Mouse (Mus musculus): Measurements from ENCODE around the gene Gm19668. TPM values are rescaled to one million over a fixed set of nuclear protein-coding genes. Genes with fewer than 3 reads are reported as not detected.
"Not testable (repeated sequence)": the region's sequence is repeated elsewhere in the genome, so short reads cannot be mapped to it uniquely, and the experiment has no call there.

The Gm19668 gene
- polyA plus RNA-seq, 1 experiment from 2014 or later: not detected

DNA sequence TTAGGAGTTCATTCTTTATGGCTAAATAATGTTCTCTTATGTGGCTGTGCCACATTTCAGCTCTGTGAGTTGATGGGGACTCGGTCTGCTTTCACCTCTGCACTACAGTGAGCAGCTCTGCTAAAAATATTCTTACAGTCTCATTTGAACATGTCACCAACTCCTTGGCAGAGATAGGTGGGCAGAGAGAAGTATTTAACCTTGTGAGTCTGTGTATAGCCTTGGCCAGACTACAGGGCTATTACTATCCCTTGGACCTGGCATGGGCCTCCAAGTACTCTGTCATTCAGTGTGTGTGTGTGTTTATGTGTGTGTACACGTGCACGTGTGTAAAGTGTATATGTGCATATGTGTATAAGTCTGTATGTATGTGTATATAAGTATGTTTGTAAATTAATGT, 15.5 kb downstream of the Gm19668 start:
- not testable (repeated sequence) for H3K27ac ChIP-seq (ENCODE audit: low read depth, low read length); H3K4me3 ChIP-seq (ENCODE audit: low read length); H3K36me3 ChIP-seq (ENCODE audit: control insufficient read depth, insufficient read depth, low read length); H3K4me1 ChIP-seq (ENCODE audit: control insufficient read depth, insufficient read depth, low read length); H3K9ac ChIP-seq (ENCODE audit: low read depth, low read length); H3K4me2 ChIP-seq (replicated peaks; ENCODE audit: low read depth, low read length); H3K9me3 ChIP-seq (ENCODE audit: control insufficient read depth, low read length); H3K27me3 ChIP-seq (ENCODE audit: control insufficient read depth, insufficient read depth, low read length); ATAC-seq (ENCODE audit: low FRiP score, low TSS enrichment)
- 73% methylated on average over 1 of the region's 3 CpGs for WGBS

DNA sequence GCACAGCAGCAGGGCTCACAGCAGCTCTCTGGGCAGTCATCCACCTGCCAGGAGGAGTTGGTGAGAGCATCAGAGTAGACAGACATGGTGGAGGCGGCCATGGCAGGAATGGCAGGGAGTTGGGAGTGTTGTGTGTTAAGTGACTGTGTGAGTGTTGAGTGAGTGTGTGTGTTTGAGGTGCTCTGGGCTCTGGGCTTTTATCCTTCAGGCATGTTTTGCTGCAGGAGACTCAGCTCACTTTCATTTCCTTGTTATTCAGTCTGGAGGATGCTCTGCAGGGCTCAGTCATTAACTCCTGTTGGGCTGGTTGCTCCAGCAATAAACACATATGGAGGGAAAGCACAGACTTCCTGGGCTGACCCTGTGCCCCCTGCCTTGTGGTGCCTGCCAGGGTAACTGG, 16.5 kb downstream of the Gm19668 start, which contains the start of gene Gm3250:
Gm3250 (minus strand) TSS at position 101 of the 400 bp plus-strand sequence.
- H3K4me3 ChIP-seq (ENCODE audit: low read length); H3K36me3 ChIP-seq (ENCODE audit: control insufficient read depth, insufficient read depth, low read length); H3K4me2 ChIP-seq (replicated peaks; ENCODE audit: low read depth, low read length); ATAC-seq (ENCODE audit: low FRiP score, low TSS enrichment); H3K9ac ChIP-seq (ENCODE audit: low read depth, low read length); H3K27ac ChIP-seq (ENCODE audit: low read depth, low read length); H3K9me3 ChIP-seq (ENCODE audit: control insufficient read depth, low read length); H3K27me3 ChIP-seq (ENCODE audit: control insufficient read depth, insufficient read depth, low read length); H3K4me1 ChIP-seq (ENCODE audit: control insufficient read depth, insufficient read depth, low read length): not testable (repeated sequence)
- WGBS: no CpG with 5 or more reads among the region's 1 CpGs

DNA sequence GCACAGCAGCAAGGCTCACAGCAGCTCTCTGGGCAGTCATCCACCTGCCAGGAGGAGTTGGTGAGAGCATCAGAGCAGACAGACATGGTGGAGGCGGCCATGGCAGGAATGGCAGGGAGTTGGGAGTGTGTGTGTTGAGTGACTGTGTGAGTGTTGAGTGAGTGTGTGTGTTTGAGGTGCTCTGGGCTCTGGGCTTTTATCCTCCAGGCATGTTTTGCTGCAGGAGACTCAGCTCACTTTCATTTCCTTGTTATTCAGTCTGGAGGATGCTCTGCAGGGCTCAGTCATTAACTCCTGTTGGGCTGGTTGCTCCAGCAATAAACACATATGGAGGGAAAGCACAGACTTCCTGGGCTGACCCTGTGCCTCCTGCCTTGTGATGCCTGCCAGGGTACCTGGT, 22.1 kb downstream of the Gm19668 start, which contains the start of gene Gm7138:
Gm7138 (minus strand) TSS at position 101 of the 400 bp plus-strand sequence.
- not testable (repeated sequence) for H3K36me3 ChIP-seq (ENCODE audit: control insufficient read depth, insufficient read depth, low read length); H3K4me1 ChIP-seq (ENCODE audit: control insufficient read depth, insufficient read depth, low read length); H3K27ac ChIP-seq (ENCODE audit: low read depth, low read length); ATAC-seq (ENCODE audit: low FRiP score, low TSS enrichment); H3K27me3 ChIP-seq (ENCODE audit: control insufficient read depth, insufficient read depth, low read length); H3K4me3 ChIP-seq (ENCODE audit: low read length); H3K9ac ChIP-seq (ENCODE audit: low read depth, low read length); H3K4me2 ChIP-seq (replicated peaks; ENCODE audit: low read depth, low read length); H3K9me3 ChIP-seq (ENCODE audit: control insufficient read depth, low read length)
- WGBS: 75% methylated on average over 1 of the region's 1 CpGs

DNA sequence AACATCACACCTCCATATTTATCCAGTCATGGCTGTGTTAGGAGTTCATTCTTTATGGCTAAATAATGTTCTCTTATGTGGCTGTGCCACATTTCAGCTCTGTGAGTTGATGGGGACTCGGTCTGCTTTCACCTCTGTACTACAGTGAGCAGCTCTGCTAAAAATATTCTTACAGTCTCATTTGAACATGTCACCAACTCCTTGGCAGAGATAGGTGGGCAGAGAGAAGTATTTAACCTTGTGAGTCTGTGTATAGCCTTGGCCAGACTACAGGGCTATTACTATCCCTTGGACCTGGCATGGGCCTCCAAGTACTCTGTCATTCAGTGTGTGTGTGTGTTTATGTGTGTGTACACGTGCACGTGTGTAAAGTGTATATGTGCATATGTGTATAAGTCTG, 26.8 kb downstream of the Gm19668 start:
- 83% methylated on average over 1 of the region's 3 CpGs for WGBS
- not testable (repeated sequence) for H3K27me3 ChIP-seq (ENCODE audit: control insufficient read depth, insufficient read depth, low read length); H3K9me3 ChIP-seq (ENCODE audit: control insufficient read depth, low read length); ATAC-seq (ENCODE audit: low FRiP score, low TSS enrichment); H3K4me1 ChIP-seq (ENCODE audit: control insufficient read depth, insufficient read depth, low read length); H3K4me2 ChIP-seq (replicated peaks; ENCODE audit: low read depth, low read length); H3K4me3 ChIP-seq (ENCODE audit: low read length); H3K9ac ChIP-seq (ENCODE audit: low read depth, low read length); H3K36me3 ChIP-seq (ENCODE audit: control insufficient read depth, insufficient read depth, low read length); H3K27ac ChIP-seq (ENCODE audit: low read depth, low read length)

DNA sequence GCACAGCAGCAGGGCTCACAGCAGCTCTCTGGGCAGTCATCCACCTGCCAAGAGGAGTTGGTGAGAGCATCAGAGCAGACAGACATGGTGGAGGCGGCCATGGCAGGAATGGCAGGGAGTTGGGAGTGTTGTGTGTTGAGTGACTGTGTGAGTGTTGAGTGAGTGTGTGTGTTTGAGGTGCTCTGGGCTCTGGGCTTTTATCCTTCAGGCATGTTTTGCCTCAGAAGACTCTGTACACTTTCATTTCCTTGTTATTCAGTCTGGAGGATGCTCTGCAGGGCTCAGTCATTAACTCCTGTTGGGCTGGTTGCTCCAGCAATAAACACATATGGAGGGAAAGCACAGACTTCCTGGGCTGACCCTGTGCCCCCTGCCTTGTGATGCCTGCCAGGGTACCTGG, 27.7 kb downstream of the Gm19668 start, which contains the start of gene Gm3238:
Gm3238 (minus strand) TSS at position 101 of the 400 bp plus-strand sequence.
- H3K9ac ChIP-seq (ENCODE audit: low read depth, low read length); H3K4me1 ChIP-seq (ENCODE audit: control insufficient read depth, insufficient read depth, low read length); H3K36me3 ChIP-seq (ENCODE audit: control insufficient read depth, insufficient read depth, low read length); H3K27me3 ChIP-seq (ENCODE audit: control insufficient read depth, insufficient read depth, low read length); H3K4me3 ChIP-seq (ENCODE audit: low read length); ATAC-seq (ENCODE audit: low FRiP score, low TSS enrichment); H3K4me2 ChIP-seq (replicated peaks; ENCODE audit: low read depth, low read length); H3K27ac ChIP-seq (ENCODE audit: low read depth, low read length); H3K9me3 ChIP-seq (ENCODE audit: control insufficient read depth, low read length): not testable (repeated sequence)
- WGBS: 82% methylated on average over 1 of the region's 1 CpGs

DNA sequence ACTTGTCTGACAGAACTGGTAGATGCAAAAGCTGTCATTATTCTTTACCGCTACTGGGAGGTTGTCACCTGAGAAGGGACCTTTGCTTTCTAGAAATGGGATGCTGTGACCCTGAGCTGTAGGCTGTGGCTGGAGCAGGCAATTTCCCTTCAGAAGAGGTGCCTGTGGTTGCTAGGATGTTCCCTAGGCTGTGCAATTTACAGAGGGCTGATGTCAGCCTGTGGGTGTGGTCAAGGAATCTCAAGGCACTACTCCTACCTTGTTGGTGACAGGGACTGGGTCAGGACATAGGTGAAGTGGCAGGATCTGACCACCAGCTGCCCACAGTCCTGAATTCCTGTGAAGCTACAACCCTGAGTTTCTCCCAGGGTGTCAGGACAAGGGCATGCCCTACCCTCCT, 29.2 kb downstream of the Gm19668 start:
- no peak overlapping the region for H3K9ac ChIP-seq (ENCODE audit: low read depth, low read length)
- no peak overlapping the region for H3K27ac ChIP-seq (ENCODE audit: low read depth, low read length)
- no peak overlapping the region for H3K4me2 ChIP-seq (replicated peaks; ENCODE audit: low read depth, low read length)
- WGBS: 65% methylated on average over 1 of the region's 1 CpGs
- no peaks in the 10 kb centered on the region for H3K27me3 ChIP-seq (ENCODE audit: control insufficient read depth, insufficient read depth, low read length)
- no peak for ATAC-seq (ENCODE audit: low FRiP score, low TSS enrichment)
- no peaks in the 10 kb centered on the region for H3K4me1 ChIP-seq (ENCODE audit: control insufficient read depth, insufficient read depth, low read length)
- H3K4me3 ChIP-seq (ENCODE audit: low read length): no peak overlapping the region
- no peaks in the 10 kb centered on the region for H3K9me3 ChIP-seq (ENCODE audit: control insufficient read depth, low read length)
- H3K36me3 ChIP-seq (ENCODE audit: control insufficient read depth, insufficient read depth, low read length): no peaks in the 10 kb centered on the region

DNA sequence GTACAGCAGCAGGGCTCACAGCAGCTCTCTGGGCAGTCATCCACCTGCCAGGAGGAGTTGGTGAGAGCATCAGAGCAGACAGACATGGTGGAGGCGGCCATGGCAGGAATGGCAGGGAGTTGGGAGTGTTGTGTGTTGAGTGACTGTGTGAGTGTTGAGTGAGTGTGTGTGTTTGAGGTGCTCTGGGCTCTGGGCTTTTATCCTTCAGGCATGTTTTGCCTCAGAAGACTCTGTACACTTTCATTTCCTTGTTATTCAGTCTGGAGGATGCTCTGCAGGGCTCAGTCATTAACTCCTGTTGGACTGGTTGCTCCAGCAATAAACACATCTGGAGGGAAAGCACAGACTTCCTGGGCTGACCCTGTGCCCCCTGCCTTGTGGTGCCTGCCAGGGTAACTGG, 39.4 kb downstream of the Gm19668 start, which contains the start of gene Gm3233:
Gm3233 (minus strand) TSS at position 101 of the 400 bp plus-strand sequence.
- no CpG with 5 or more reads among the region's 1 CpGs for WGBS
- not testable (repeated sequence) for H3K4me1 ChIP-seq (ENCODE audit: control insufficient read depth, insufficient read depth, low read length); H3K9me3 ChIP-seq (ENCODE audit: control insufficient read depth, low read length); H3K36me3 ChIP-seq (ENCODE audit: control insufficient read depth, insufficient read depth, low read length); H3K27me3 ChIP-seq (ENCODE audit: control insufficient read depth, insufficient read depth, low read length); H3K9ac ChIP-seq (ENCODE audit: low read depth, low read length); ATAC-seq (ENCODE audit: low FRiP score, low TSS enrichment); H3K27ac ChIP-seq (ENCODE audit: low read depth, low read length); H3K4me3 ChIP-seq (ENCODE audit: low read length); H3K4me2 ChIP-seq (replicated peaks; ENCODE audit: low read depth, low read length)

DNA sequence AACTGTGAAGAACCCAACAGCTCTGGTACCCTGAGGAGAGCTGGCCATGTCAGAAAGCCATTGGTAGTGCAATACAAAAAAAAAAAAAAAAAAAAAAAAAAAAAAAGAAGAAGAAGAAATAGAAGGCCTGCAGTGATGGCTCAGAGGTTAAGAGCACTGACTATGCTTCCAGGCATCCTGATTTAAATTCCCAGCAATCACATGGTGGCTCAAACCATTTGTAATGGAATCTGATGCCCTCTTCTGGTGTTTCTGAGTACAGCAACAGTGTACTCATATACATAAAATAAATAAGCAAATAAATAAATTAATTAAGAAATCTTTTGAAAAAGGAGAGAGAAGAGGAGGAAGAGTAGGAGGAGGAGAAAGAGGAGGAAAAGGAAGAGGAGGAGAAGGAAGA, 45.5 kb downstream of the Gm19668 start:
- H3K36me3 ChIP-seq (ENCODE audit: control insufficient read depth, insufficient read depth, low read length): no peaks in the 10 kb centered on the region
- no peaks in the 10 kb centered on the region for H3K9me3 ChIP-seq (ENCODE audit: control insufficient read depth, low read length)
- no peaks in the 10 kb centered on the region for H3K27me3 ChIP-seq (ENCODE audit: control insufficient read depth, insufficient read depth, low read length)
- H3K4me2 ChIP-seq (replicated peaks; ENCODE audit: low read depth, low read length): no peak overlapping the region
- H3K27ac ChIP-seq (ENCODE audit: low read depth, low read length): no peak overlapping the region
- no peak overlapping the region for H3K4me3 ChIP-seq (ENCODE audit: low read length)
- H3K9ac ChIP-seq (ENCODE audit: low read depth, low read length): no peak overlapping the region
- ATAC-seq (ENCODE audit: low FRiP score, low TSS enrichment): no peak
- no peaks in the 10 kb centered on the region for H3K4me1 ChIP-seq (ENCODE audit: control insufficient read depth, insufficient read depth, low read length)

DNA sequence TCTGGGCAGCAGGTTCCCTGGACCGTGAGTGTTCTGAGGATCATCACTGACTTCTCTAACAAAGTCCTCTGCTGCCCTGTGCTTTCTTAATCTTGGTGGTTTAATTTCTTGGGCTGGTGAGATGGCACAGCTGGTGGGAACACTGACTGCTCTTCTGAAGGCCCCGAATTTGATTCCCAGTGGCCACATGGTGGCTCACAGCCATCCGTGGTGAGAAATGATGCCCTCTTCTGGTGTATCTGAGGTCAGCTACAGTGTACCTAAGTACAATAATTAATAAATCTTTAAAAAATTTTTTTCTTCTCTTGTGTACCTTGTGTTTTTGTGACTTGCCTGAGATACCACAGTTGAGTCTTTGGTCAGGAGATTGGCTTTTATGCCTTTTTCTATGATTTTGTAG, 46.6 kb downstream of the Gm19668 start:
- H3K9me3 ChIP-seq (ENCODE audit: control insufficient read depth, low read length); H3K4me3 ChIP-seq (ENCODE audit: low read length); H3K27me3 ChIP-seq (ENCODE audit: control insufficient read depth, insufficient read depth, low read length); H3K9ac ChIP-seq (ENCODE audit: low read depth, low read length); H3K4me2 ChIP-seq (replicated peaks; ENCODE audit: low read depth, low read length); H3K27ac ChIP-seq (ENCODE audit: low read depth, low read length); H3K36me3 ChIP-seq (ENCODE audit: control insufficient read depth, insufficient read depth, low read length); H3K4me1 ChIP-seq (ENCODE audit: control insufficient read depth, insufficient read depth, low read length); ATAC-seq (ENCODE audit: low FRiP score, low TSS enrichment): not testable (repeated sequence)
- 60% methylated on average over 3 of the region's 3 CpGs for WGBS
